Mouse (Mus musculus) gastrocnemius, adult 8-10 months (tissue): ENCODE results near the gene Nell2. TPM values are rescaled to one million over a fixed set of nuclear protein-coding genes. Genes with fewer than 3 reads are reported as not detected.

Source experiments
- DNase-seq, 2 experiments: peaks; one replicate each; pipeline ENCODE4 v3.0.0; 2022; ENCODE audit warnings: low spot score in 2 of 2
- total RNA-seq, 4 experiments: library from RNA; stranded (reverse); gene quantifications; 2 replicates each; pipeline ENCODE4 v1.2.4; 2022

Nell2 gene
- total RNA-seq, 4 experiments from 2014 or later: 0.21 to 0.31 (median 0.22) TPM

- DNase-seq: no peak
These were observed 173.6 kb downstream of the Nell2 start for GRCm38 (mm10) chr15:95354806-95355205.

- no peak for DNase-seq
These were observed 193.7 kb downstream of the Nell2 start for GRCm38 (mm10) chr15:95334323-95335296.

GRCm38 (mm10) chr15:95333229-95333628 is 195.1 kb downstream of the Nell2 start:
- no peak for DNase-seq

- no peak for DNase-seq
These were observed 197.4 kb downstream of the Nell2 start for GRCm38 (mm10) chr15:95330926-95331325.

- no peak for DNase-seq
These were observed 205.6 kb downstream of the Nell2 start for GRCm38 (mm10) chr15:95322744-95323143.

GRCm38 (mm10) chr15:95316626-95317025 is 211.7 kb downstream of the Nell2 start:
- no peak for DNase-seq

GRCm38 (mm10) chr15:95314808-95315145 is 213.6 kb downstream of the Nell2 start:
- DNase-seq: no peak

- no peak for DNase-seq
These were observed 214.1 kb downstream of the Nell2 start for GRCm38 (mm10) chr15:95314121-95314807.

- no peak for DNase-seq
These were observed 215.1 kb downstream of the Nell2 start for GRCm38 (mm10) chr15:95313286-95313685.

- DNase-seq: no peak
These were observed 224.3 kb downstream of the Nell2 start for GRCm38 (mm10) chr15:95304102-95304501.

GRCm38 (mm10) chr15:95296561-95296960 is 231.8 kb downstream of the Nell2 start:
- no peak for DNase-seq

GRCm38 (mm10) chr15:95289047-95289446 is 239.3 kb downstream of the Nell2 start:
- DNase-seq: no peak

- DNase-seq: no peak
These were observed 243.2 kb downstream of the Nell2 start for GRCm38 (mm10) chr15:95285199-95285598.

GRCm38 (mm10) chr15:95280986-95281385 is 247.4 kb downstream of the Nell2 start:
- DNase-seq: no peak

- no peak for DNase-seq
These were observed 250.4 kb downstream of the Nell2 start for GRCm38 (mm10) chr15:95278001-95278400.

GRCm38 (mm10) chr15:95276556-95276955 is 251.8 kb downstream of the Nell2 start:
- DNase-seq: no peak

GRCm38 (mm10) chr15:95275553-95275952 is 252.8 kb downstream of the Nell2 start:
- no peak for DNase-seq

GRCm38 (mm10) chr15:95273236-95273635 is 255.1 kb downstream of the Nell2 start:
- no peak for DNase-seq

GRCm38 (mm10) chr15:95272167-95272566 is 256.2 kb downstream of the Nell2 start:
- no peak for DNase-seq

- no peak for DNase-seq
These were observed 268.5 kb downstream of the Nell2 start for GRCm38 (mm10) chr15:95259671-95260450.

- no peak for DNase-seq
These were observed 271.2 kb downstream of the Nell2 start for GRCm38 (mm10) chr15:95257131-95257530.

GRCm38 (mm10) chr15:95245516-95245915 is 282.8 kb downstream of the Nell2 start:
- DNase-seq: no peak
